In genomic region chr2:11205720-11206119, GRCm38 (mm10) we compare ENCODE assay signal across 22 mouse cellular contexts. TPM values are rescaled to one million over a fixed set of nuclear protein-coding genes. Genes with fewer than 3 reads are reported as not detected.
DNase-seq lines count a peak whose midpoint lies in the region; ATAC-seq and TF ChIP-seq lines count a peak whose summit lies in the region.
"Had no signal": no experiment of that assay in that cellular context is flagged by ENCODE, and none has a peak within 500 bp of the region (broad histone marks: within the 10 kb centered on the region; RNA-seq: fewer than 3 reads in every experiment).

No protein-coding gene starts in this region.

- H3K9me3 ChIP-seq in heart, embryonic 12.5 days (replicated peaks): peaks cover 4% of the 10 kb centered on the region; the same call in 1 of the 2 replicates
- no peaks in the 10 kb centered on the region for H3K9me3 ChIP-seq in hindbrain, embryonic 11.5 days (ENCODE audit: control insufficient read depth, low read length)
- H3K9me3 ChIP-seq: embryonic facial prominence, embryonic 13.5 days; forebrain, embryonic 12.5 days; G1E; hindbrain, embryonic 10.5 days; hindbrain, embryonic 15.5 days had no signal

- no peak for TF ChIP-seq POLR2A in spleen, adult 2 months (IDR thresholded peaks at IDR 0.05; ENCODE audit: low read depth, low read length)

- no peak for DNase-seq in spleen, adult 2 months (ENCODE audit: low read depth in 1 of 2, low spot score in 2 of 2)
- DNase-seq in spleen, adult 18-20 months: no peak
- peak; percentile 37 for DNase-seq in thymus, postnatal 25 days
- DNase-seq in thymus, postnatal 4 days: no peak
- DNase-seq in right cerebral cortex, postnatal 10 days (ENCODE audit: low spot score in 2 of 2): no peak
- DNase-seq in hindbrain, embryonic 11.5 days (ENCODE audit: low spot score): no peak
- DNase-seq: adrenal gland, adult 2 months; adrenal gland, postnatal 25 days; cerebellum, adult 18-20 months; cerebellum, adult 9-11 months; cerebellum, postnatal 36 days; gastrocnemius, postnatal 10 days; heart, adult 18-20 months had no signal

- H3K27ac ChIP-seq in spleen, adult 2 months (ENCODE audit: insufficient read depth, low read length): peak overlapping the region; percentile 24; the same call in 1 of the 2 replicates
- H3K27ac ChIP-seq in heart, embryonic 12.5 days (ENCODE audit: poor library complexity, severe bottlenecking): no peak overlapping the region
- no peak overlapping the region for H3K27ac ChIP-seq in hindbrain, embryonic 11.5 days (ENCODE audit: low read depth, low read length)
- H3K27ac ChIP-seq: embryonic facial prominence, embryonic 13.5 days; forebrain, embryonic 12.5 days; hindbrain, embryonic 10.5 days; hindbrain, embryonic 15.5 days had no signal

- H3K9ac ChIP-seq in heart, embryonic 12.5 days: no peak overlapping the region
- no peak overlapping the region for H3K9ac ChIP-seq in hindbrain, embryonic 11.5 days (ENCODE audit: low read depth, low read length)
- H3K9ac ChIP-seq: embryonic facial prominence, embryonic 13.5 days; forebrain, embryonic 12.5 days; hindbrain, embryonic 15.5 days had no signal

- peaks cover 7% of the 10 kb centered on the region for H3K4me1 ChIP-seq in spleen, adult 2 months (ENCODE audit: control insufficient read depth, insufficient read depth, insufficient read length)
- H3K4me1 ChIP-seq in heart, embryonic 12.5 days (replicated peaks): peaks cover 11% of the 10 kb centered on the region; the same call in 1 of the 2 replicates
- no peaks in the 10 kb centered on the region for H3K4me1 ChIP-seq in hindbrain, embryonic 11.5 days (replicated peaks; ENCODE audit: control insufficient read depth, insufficient read depth, low read length)
- H3K4me1 ChIP-seq: hindbrain, embryonic 15.5 days had no signal

- no peaks in the 10 kb centered on the region for H3K27me3 ChIP-seq in spleen, adult 2 months (ENCODE audit: control insufficient read depth, insufficient read depth, low read length)
- no peaks in the 10 kb centered on the region for H3K27me3 ChIP-seq in heart, embryonic 12.5 days (replicated peaks)
- no peaks in the 10 kb centered on the region for H3K27me3 ChIP-seq in hindbrain, embryonic 11.5 days (ENCODE audit: control insufficient read depth, insufficient read depth, low read length)
- H3K27me3 ChIP-seq: embryonic facial prominence, embryonic 13.5 days; forebrain, embryonic 12.5 days; hindbrain, embryonic 15.5 days had no signal

- ATAC-seq in activated CD4-positive, CD25-positive, alpha-beta regulatory T cell, adult 4 months: peak; percentile 8
- no peak for ATAC-seq in heart, embryonic 12.5 days (ENCODE audit: insufficient number of reproducible peaks, low FRiP score)
- ATAC-seq in hindbrain, embryonic 11.5 days (ENCODE audit: low FRiP score): no peak
- ATAC-seq: forebrain, embryonic 16.5 days had no signal

- no peak overlapping the region for H3K4me2 ChIP-seq in heart, embryonic 12.5 days
- H3K4me2 ChIP-seq in hindbrain, embryonic 11.5 days (replicated peaks; ENCODE audit: low read depth, low read length): no peak overlapping the region
- H3K4me2 ChIP-seq: embryonic facial prominence, embryonic 13.5 days; forebrain, embryonic 12.5 days; heart, embryonic 11.5 days; hindbrain, embryonic 15.5 days had no signal

- 59% methylated on average over 6 of the region's 6 CpGs for WGBS in spleen, adult 2 months
- 81% methylated on average over 6 of the region's 6 CpGs for WGBS in heart, embryonic 12.5 days
- 94% methylated on average over 6 of the region's 6 CpGs for WGBS in hindbrain, embryonic 11.5 days

- H3K36me3 ChIP-seq in spleen, adult 2 months (ENCODE audit: control insufficient read depth, insufficient read depth, low read length): no peaks in the 10 kb centered on the region
- H3K36me3 ChIP-seq in heart, embryonic 12.5 days: no peaks in the 10 kb centered on the region
- no peaks in the 10 kb centered on the region for H3K36me3 ChIP-seq in hindbrain, embryonic 11.5 days (ENCODE audit: control insufficient read depth, insufficient read depth, low read length)
- H3K36me3 ChIP-seq: embryonic facial prominence, embryonic 13.5 days; forebrain, embryonic 12.5 days; G1E; hindbrain, embryonic 10.5 days; hindbrain, embryonic 15.5 days had no signal

- TF ChIP-seq CTCF in spleen, adult 2 months (IDR thresholded peaks at IDR 0.05; ENCODE audit: extremely low read depth, insufficient read depth, insufficient read length, insufficient replicate concordance): no peak

- no peak overlapping the region for H3K4me3 ChIP-seq in spleen, adult 2 months (ENCODE audit: extremely low read depth, insufficient read depth, insufficient read length)
- no peak overlapping the region for H3K4me3 ChIP-seq in heart, embryonic 12.5 days
- no peak overlapping the region for H3K4me3 ChIP-seq in hindbrain, embryonic 11.5 days (ENCODE audit: low read depth, low read length)
- H3K4me3 ChIP-seq: embryonic facial prominence, embryonic 13.5 days; forebrain, embryonic 12.5 days; hindbrain, embryonic 10.5 days; hindbrain, embryonic 15.5 days had no signal

RNA-seq across cellular contexts. Expression of gene Prkcq, which starts 33.8 kb away (rescaled TPM):
- polyA plus RNA-seq in spleen, adult 2 months (2012; rRNA removed): 9.3 and 11.2 TPM in 2 replicates
- 100 to 1,000 TPM; 118 to 125 TPM for polyA plus RNA-seq in activated CD4-positive, CD25-positive, alpha-beta regulatory T cell, adult 4 months (2017; shearing (Covaris generic))
- 1.1 and 1.5 TPM in 2 replicates for polyA plus RNA-seq in heart, embryonic 12.5 days (2016; fragmentation: Nextera tagmentation; extraction: Ambion mirVana)
- 3.1 and 3.7 TPM in 2 replicates for polyA plus RNA-seq in hindbrain, embryonic 11.5 days (2014; fragmentation: Nextera tagmentation; extraction: Ambion mirVana)
- polyA plus RNA-seq: G1E had no signal
